Mouse (Mus musculus) left cerebral cortex, postnatal 36 days (tissue): Measurements from ENCODE around the gene Supt6. TPM values are rescaled to one million over a fixed set of nuclear protein-coding genes. Genes with fewer than 3 reads are reported as not detected.
A peak's percentile ranks its signal among the peaks of the same experiment; 100 is the strongest.

Experiments used
- DNase-seq, 2 experiments: peaks; one replicate each; pipeline ENCODE4 v3.0.0; 2021 to 2022; ENCODE audit warnings: low spot score in 2 of 2, mixed read lengths in 1 of 2
- intact Hi-C: fragments of 180-260 bp; cut with DNase I; formaldehyde crosslinking; loops from one replicate; pipeline ENCODE4 v1.15.1; 2025
- total RNA-seq, 2 experiments: library from RNA; stranded (reverse); gene quantifications; 2 replicates each; pipeline ENCODE4 v1.2.3; 2021

Supt6 gene
- total RNA-seq, 2 experiments from 2014 or later: 95.1 to 100 TPM

DNA sequence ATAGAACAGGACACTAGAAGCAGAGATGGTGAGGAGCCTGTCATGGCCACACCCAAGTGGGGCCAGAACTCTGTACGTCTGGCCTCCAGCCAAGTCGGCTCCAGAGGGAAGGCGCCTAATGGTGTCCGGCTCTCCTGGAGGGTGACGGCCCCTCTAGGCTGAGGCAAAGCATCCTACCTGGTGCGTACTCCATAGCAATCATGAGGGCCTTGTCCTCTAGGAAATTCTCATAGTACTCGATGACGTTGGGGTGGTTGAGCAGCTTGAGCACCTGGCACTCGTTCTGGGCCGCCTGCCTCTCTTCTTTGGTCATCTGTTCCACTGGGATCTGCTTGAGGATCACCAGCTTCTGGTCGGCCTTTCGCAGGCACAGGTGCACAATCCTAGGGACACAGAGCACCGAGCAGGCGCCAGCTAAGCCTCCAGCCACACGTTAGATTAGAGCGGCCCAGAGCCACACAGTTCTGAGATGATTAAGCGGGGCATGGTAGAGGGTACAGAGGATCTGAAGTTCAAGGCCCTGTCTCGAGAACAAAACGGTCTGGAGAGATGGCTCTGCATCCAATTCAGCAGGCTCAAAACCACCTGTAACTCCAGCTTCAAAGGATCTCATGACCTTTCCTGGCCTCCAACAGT is 72.9 kb downstream of the Supt6 start:
- intact Hi-C loops: no loop called here
- DNase-seq: no peak

DNA sequence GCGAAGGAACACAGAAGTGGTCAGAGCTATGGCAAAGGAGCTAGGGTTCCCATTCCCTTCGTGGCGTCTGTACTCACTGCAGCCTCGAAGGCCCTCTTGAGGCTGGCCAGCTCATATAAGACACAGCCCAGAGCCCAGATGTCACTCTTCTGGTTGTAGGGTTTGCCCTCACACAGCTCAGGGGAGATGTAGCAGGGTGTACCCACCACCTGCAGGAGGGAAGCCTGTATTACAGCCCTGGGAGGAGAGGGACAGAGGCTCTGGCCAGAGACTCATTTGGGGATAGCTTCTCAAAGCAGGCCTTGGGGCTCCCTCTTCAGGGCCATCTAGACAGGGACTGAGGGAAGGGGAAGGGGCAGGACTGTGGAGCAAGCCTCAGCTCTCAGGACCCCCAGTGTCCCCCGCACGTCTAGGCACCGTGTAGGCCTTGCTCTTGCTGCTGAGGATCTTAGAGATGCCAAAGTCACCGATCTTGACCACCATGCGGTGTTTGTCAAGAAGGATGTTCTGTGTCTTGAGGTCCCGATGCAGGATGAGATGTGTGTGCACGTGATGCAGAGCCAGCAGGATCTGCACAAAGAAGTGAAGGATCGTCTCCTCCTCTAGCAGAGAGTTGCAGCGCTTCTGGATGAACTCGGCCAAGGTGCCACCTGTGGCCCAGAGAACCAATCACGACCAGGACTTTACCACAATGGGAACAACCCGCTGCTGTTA is 73.6 kb downstream of the Supt6 start:
- intact Hi-C loops: no loop called here
- DNase-seq: no peak

GRCm38 (mm10) chr11:78171328-78171727 is 74.5 kb downstream of the Supt6 start:
- intact Hi-C loops: no loop called here

DNA sequence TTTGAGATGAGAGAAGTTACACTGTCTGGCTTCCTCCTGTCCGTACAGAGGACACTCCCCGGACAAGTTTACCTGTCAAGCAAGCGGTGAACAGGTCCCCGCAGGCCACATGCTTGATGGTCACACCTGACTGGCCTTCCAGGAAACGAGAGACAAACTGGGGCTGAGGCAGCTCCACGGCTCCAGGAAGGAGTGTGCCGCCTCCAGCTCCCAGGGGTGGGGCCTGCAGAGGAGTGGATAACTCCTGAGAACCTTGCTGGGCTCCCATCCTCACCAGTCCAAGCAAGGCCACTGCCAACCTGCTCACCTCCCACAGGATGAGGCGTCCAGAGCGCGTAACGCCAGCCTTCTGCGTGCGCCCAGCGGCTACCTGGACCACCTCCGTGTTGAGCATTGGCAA is 75.5 kb downstream of the Supt6 start:
- no peak for DNase-seq
- intact Hi-C loops: no loop called here

More at GRCm38 (mm10) chr11:78171328-78171727, 74.5 kb downstream of the Supt6 start:
- DNase-seq: no peak

- no peak for DNase-seq
- intact Hi-C loops: no loop called here
These were observed 77.0 kb downstream of the Supt6 start for GRCm38 (mm10) chr11:78168541-78169468.

DNA sequence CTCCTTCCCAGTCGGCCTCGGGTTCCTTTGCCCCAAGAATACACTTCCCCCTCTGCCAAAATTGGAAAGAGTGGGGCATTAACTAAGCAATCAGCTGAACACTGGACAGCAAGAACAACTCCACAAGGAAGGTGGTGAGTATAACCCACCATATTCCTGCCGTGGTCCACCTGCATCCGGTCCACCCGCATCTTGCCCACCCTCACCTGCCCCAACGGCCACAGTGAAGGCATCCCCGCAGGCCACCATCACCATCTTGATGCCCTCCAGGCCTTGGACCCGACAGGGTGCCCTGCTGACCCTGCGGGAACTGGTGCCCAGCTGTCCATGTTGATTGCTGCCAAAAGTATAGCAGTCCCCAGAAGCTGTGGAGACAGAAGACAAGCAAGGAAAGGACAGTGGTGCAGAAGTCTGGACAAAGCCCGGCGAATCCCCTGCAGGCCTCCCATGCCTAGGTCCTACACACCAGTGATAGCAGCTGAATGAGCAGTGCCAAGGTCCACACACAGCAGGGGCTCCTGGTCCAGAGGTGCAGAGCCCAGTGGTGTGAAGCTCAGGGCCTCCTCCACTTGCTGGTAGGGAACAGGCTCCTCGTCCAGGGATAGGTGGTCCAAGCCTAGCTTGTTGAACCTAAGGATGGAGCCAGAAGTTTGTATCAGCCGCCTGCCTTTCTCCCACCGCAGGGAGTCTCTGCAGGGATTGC is 78.4 kb downstream of the Supt6 start:
- no peak for DNase-seq
- intact Hi-C loops: no loop called here

DNA sequence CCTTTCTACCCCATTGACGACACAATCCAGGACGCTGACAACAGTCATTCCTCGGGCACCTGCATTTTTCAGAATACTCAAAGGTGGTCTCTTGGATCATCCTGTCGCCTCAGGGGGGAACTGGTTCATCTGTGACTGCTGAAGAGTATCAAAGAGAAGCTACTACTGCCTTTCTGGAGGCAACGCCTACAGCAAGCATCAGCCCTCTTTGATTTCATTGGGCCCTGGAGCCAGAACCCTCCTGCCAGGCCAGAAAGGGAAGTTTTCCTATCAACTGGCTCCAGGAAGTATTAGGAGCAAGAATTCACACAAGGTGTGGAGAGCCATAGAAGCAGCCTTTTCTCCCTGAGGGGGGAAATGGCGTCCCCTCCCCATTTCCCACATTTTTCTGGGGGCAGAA is 79.1 kb downstream of the Supt6 start:
- no peak for DNase-seq
- intact Hi-C loops: no loop called here

GRCm38 (mm10) chr11:78166161-78166560 is 79.6 kb downstream of the Supt6 start:
- DNase-seq: no peak
- intact Hi-C loops: no loop called here

DNA sequence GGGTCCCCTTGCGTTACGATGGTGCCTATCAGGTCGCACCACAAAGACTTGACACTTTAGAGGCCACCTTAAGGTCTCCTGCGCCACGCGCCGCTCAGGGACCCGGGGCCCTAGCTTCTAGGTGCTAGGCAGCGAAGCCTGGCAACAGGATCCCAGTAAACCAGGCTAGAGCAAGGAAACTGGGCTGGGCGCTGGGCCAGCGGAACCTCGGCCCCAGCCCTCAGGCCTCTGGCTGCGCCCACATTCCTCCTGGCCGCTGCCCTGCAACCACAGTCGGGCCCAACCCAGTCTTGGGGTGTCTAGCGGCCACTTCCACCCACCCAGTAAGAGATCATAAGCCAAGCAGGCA is 80.1 kb downstream of the Supt6 start:
- intact Hi-C loops: no loop called here
- no peak for DNase-seq

DNA sequence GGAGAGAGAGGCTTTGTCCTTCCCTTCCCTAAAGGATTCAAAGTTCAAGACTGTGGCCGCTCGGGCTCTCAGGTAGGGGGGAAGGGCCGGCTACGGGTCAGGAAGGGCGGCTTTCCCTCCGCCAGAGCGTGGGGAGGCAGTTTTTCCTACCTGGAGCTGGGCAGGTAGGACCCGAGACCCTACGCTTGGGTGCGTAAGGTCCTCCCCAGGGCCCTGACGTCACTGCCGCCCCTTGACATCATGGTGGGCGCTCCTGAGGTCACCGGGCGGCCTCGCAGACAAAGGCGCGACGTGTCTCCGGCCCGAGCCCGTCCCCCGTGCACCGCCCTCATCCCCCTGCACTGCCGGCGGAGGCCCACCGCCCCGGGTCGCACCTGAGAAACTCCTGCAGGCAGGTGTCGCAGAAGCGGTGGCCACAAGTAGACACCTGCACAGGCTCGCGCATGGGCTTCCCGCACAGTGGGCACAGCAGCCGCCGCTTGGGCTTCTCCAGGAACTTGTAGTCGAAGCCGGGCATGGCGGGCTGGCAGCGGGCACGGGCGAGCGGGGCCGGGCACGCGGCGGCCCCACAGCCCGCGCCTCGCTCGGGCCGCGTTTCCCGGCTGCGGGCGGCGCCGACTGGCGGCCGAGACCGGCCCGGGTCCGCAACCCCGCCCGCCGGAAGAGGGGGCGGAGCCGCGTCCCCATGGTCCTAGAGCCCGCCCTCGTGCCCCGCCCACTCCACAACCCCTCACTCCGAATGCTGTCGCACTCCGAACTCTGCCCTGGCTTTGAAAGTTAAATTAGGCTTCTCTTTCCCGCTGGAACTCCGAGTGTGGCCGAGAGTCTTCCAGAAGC is 80.6 kb downstream of the Supt6 start, which contains the start of gene Traf4:
TSS of gene Traf4 (minus strand) at position 666 of the 837 bp plus-strand sequence.
- intact Hi-C loops: no loop called here
- DNase-seq: peak; percentile 66 to 77

GRCm38 (mm10) chr11:78164604-78164923 is 81.2 kb downstream of the Supt6 start:
- DNase-seq: no peak
- intact Hi-C loops: no loop called here

DNA sequence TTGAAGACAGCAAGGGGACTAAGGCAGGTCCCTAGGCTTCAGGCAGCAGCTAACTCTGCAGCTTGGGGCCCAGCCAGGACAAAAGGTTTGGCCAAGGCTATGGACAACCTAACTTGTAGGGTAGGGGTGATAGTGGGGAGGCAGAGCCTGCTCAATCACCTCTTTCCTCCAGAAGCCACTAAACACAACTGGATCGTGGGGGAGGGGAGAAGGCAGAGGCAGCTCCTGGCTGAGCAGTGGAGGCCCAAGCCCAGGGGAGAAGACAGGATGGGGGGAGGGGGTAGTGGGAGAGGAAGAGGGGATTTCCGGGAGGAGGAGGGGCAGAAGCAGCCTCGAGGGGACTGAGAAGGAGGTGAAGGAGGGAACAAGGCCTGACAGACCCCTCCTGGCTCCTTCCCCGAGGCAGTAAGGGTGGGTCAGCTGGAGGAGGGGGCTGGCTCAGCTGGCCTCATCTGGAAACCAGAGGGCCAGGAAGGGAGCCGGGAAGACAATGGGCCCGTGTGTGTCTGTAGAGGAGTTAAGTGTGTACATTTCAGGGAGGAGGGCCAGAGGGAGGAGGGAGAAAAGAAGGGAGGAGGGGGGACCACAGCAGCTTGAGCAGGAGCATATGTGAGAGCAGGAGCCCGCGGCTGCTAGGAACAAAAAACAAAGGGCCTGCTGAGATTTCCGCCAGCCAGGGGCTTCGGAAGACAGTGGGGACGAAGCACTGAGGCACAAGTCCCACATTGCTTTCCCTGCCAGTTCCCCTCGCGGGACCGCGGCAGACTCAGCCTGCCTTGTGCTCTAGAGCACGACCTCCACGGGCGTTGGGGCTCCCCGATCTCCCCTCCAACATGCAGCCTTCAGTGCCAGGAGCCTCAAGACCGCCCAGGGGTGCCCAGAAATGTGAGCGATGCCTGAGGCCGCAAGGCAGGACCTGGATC is 81.8 kb downstream of the Supt6 start:
- intact Hi-C loops: no loop called here
- no peak for DNase-seq

DNA sequence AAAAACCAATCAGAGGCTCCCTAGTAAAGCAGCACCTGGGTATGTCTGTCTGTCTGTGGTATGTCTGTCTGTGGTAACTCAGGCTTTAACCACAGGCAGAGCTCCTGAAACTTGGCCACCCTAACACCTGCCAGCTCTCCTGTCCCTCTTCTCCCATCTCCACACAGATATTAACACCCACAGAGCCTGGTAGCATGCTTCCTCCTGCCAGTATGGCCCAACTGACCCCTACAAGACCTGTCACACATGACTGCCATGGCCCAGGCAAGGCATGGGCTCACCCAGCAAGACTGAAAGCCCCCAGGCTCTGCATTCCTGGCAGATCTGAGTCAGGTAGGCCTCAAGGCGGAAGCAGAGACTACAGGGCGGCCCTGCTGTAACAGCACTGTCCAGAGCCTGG is 82.7 kb downstream of the Supt6 start:
- DNase-seq: no peak
- intact Hi-C loops: no loop called here

DNA sequence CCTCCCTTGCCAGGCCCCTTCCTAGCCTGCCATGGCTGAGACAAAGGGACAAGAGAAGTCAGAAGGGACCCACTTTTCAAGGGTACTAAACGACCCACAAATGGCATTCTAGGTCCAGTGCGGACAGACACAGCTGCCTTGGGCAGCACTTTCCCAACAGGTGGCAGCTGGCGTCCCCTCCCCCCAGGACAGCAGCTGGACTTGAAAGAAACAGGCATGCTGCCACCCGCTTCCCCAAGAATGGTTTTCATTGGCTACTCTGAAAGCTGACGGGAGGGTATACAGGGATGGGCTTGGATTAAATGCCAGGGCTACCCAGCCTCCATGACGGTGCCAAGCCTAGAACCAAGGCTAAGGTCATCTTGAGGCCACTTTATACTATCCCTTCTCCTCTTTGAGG is 83.3 kb downstream of the Supt6 start:
- DNase-seq: no peak
- intact Hi-C loops: no loop called here

DNA sequence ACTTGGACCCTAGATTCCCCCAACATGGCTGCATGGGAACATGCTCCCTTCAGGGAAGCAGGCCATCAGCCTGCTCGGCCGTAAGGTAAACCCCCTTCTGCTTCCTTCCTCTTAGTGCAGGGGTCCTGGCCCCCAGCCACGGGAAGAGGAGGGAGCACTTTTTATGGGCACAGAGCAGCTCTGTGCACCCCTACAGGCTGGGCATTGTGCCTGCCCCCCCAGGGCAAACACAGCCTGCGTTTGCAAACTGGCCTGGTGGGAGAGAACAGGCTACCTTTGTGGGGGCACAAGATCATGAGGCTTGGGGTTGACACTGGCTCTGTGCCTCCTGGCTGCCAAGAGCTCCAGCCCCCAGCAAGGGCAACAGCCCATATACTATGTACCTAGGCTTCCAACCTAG is 83.8 kb downstream of the Supt6 start:
- no peak for DNase-seq
- intact Hi-C loops: no loop called here

- intact Hi-C loops: no loop called here
- no peak for DNase-seq
These were observed 84.6 kb downstream of the Supt6 start for GRCm38 (mm10) chr11:78161169-78161568.

DNA sequence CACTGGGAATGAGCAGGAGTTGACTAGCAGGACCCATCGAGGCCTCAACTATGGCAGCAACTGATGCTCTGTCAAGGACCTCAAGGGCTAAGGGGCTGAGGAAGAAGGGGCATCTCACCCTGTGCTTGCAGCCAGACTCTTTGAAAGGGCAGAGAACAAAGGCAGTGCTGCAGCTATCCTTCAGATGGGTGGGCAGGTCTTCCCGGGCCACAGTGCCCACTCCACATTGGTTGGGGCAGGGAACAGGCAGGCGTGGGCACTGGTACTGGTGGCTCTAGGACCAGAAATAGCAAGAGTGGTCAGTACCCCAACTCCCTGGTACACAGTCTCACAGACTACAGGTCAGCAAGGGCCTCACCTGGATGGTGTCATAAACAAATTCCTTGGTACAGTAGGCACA is 85.1 kb downstream of the Supt6 start:
- DNase-seq: no peak
- intact Hi-C loops: no loop called here

DNA sequence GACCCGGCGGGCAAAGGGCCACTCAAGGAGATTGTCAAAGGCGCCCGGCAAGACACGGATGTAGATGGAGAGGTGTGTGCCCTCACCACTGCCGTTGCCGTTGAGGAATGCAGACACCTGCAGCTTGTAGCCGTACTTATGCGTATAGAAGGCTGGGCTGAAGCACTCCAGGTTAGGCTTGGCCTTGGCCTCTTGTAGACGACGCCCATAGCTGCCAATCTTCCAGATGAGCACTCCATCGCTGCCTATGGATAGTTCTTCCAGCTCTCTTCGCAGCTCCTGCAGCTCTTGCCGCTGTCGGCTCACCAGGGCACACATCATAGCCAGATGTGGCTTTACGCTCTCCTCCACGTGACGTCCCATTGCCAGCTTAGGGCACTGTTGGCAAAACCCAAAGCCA is 85.6 kb downstream of the Supt6 start:
- no peak for DNase-seq
- intact Hi-C loops: no loop called here
